Mouse (Mus musculus) intestine, embryonic 16.5 days (tissue): ENCODE data around the gene Duxbl2. TPM values are rescaled to one million over a fixed set of nuclear protein-coding genes. Genes with fewer than 3 reads are reported as not detected.
"Not testable (repeated sequence)": the region's sequence is repeated elsewhere in the genome, so short reads cannot be mapped to it uniquely, and the experiment has no call there.

Source experiments
- ATAC-seq: fragments of 200-750 bp; cut with Nextera tagmentation; 2 replicates; pipeline ENCODE4 v1.8.0; 2017; ENCODE audit warnings: moderate TSS enrichment, moderate library complexity
- H3K27ac ChIP-seq: fragments of 300-500 bp; sonication (generic); 2 replicates; pipeline ENCODE4 v1.5.1; 2014; ENCODE audit warnings: mild to moderate bottlenecking, low read length
- H3K27me3 ChIP-seq: fragments of 300-500 bp; sonication (generic); replicated peaks from 2 replicates; pipeline ENCODE4 v1.6.1; 2014; ENCODE audit warnings: low read length, control low read depth, mixed read lengths; ENCODE audit not compliant: control insufficient read depth, insufficient read depth
- H3K36me3 ChIP-seq: fragments of 300-500 bp; sonication (generic); 2 replicates; pipeline ENCODE4 v1.6.1; 2014; ENCODE audit warnings: low read length, control low read depth; ENCODE audit not compliant: control insufficient read depth, insufficient read depth
- H3K4me1 ChIP-seq: fragments of 300-500 bp; sonication (generic); 2 replicates; pipeline ENCODE4 v1.6.1; 2014; ENCODE audit warnings: low read length, control low read depth, mixed read lengths; ENCODE audit not compliant: control insufficient read depth, insufficient read depth
- H3K4me2 ChIP-seq: fragments of 300-500 bp; sonication (generic); 2 replicates; pipeline ENCODE4 v1.6.1; 2014; ENCODE audit warnings: low read depth, low read length, control low read depth
- H3K4me3 ChIP-seq: fragments of 300-500 bp; sonication (generic); 2 replicates; pipeline ENCODE4 v1.5.1; 2014; ENCODE audit warnings: mild to moderate bottlenecking, low read length
- H3K9ac ChIP-seq: fragments of 300-500 bp; sonication (generic); 2 replicates; pipeline ENCODE4 v1.6.1; 2014; ENCODE audit warnings: low read depth, low read length
- H3K9me3 ChIP-seq: fragments of 300-500 bp; sonication (generic); 2 replicates; pipeline ENCODE4 v1.6.1; 2016; ENCODE audit warnings: low read length, control low read depth; ENCODE audit not compliant: control insufficient read depth
- WGBS: fragments of 180-500 bp; shearing (Covaris S2); extraction: QIAGEN DNeasy Blood & Tissue Kit; methylation state at CpG from one replicate; pipeline ENCODE4 v1.1.7; 2014; 5-methylcytosine and 5-hydroxymethylcytosine counted together
- polyA plus RNA-seq: library from polyadenylated mRNA; unstranded; fragments of >200 nt; fragmentation: Nextera tagmentation; extraction: Ambion mirVana; gene quantifications from 2 replicates; pipeline ENCODE4 v1.2.1, GENCODE M21; 2015

Duxbl2 gene
- 0.70 TPM in 1 of 2 replicates, not detected in the other for polyA plus RNA-seq

DNA sequence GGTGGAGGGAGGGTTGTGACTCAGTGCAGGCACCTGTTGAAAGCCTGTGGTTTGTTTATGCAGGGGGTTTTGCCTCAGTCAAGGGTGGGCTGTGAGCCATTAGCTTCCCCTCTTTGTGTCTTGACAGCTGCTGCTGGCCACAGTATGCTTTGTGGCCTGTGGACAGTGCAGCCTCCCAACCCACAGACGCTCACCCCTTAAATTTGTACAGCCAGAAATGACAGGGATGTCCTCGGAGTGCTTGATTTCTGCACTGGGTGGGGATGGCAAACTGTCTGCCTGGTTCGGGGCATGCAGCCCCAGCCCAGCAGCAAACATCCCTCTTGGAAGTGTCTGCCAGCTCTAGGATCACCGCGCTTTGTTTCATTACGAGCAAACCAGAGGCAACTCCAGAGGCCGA, at the start of gene Duxbl2:
Gene Duxbl2, plus strand, starts transcription at position 200 of the 400 bp plus-strand sequence.
- not testable (repeated sequence) for H3K36me3 ChIP-seq, ATAC-seq, H3K4me3 ChIP-seq, H3K9ac ChIP-seq, H3K4me1 ChIP-seq, H3K27ac ChIP-seq, H3K4me2 ChIP-seq, H3K27me3 ChIP-seq, H3K9me3 ChIP-seq
- no CpG with 5 or more reads among the region's 7 CpGs for WGBS

DNA sequence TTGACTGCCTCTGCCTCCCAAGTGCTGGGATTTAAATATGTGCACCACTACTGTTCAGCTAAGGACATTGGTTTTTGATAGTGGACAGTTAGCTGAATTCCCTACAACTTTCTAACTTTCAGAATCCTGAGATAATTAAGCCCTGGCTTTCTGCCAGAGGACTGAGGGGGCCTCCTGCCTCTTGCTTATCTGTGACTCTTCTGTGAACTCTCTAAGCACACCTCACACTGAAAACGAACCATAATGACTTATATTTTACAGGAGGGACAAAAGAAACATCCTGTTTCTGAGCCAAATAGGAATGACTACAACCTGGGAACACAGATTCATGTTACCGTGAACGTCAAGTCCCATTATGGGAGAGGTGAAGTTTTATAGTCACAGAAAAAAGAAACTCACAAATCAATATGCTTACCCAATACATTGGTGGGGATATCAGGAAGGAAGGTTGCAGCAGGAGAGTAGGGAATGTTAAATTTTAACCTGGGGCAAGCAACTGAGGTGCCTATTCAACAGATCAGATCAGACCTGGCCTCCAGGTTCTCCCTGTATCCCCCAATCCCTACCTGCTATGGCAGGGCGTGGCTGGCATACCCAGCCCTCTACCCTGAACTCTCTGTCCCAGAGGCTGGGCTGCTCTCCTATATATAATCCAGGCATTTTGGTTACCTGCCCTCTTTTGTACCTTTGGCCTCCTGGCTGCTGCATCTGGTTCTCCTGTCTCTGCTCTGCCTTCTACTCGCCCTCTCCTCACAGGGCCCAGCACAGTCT, 41.3 kb upstream of the Duxbl2 start:
- not testable (repeated sequence) for H3K4me1 ChIP-seq, H3K36me3 ChIP-seq, H3K27ac ChIP-seq, H3K4me2 ChIP-seq, H3K9ac ChIP-seq, H3K27me3 ChIP-seq, H3K9me3 ChIP-seq, H3K4me3 ChIP-seq
- ATAC-seq: peak; percentile 98
- no CpG with 5 or more reads among the region's 5 CpGs for WGBS

DNA sequence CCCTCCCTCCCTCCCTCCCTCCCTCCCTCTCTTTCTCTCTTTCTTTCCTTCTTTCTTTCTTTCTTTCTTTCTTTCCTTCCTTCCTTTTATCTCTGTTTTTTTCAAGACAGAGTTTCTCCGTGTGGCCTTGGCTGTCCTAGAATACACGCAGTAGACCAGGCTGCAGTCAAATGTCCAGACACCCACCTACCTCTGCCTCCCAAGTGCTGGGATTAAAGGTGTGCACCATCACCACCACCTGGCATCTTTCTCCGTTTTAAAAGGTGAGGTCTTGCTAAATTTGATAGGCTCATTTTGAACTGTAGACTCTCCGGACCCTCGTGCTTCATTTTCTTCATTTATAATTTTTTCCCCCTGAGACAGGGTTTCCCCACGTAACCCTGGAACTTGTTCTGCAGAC, 36.9 kb upstream of the Duxbl2 start, which contains the start of gene Cphx2:
Gene Cphx2, plus strand, starts transcription at position 301 of the 400 bp plus-strand sequence.
- WGBS: no CpG with 5 or more reads among the region's 6 CpGs
- H3K4me1 ChIP-seq, H3K27ac ChIP-seq, H3K9me3 ChIP-seq, H3K9ac ChIP-seq, H3K36me3 ChIP-seq, H3K4me3 ChIP-seq, ATAC-seq, H3K4me2 ChIP-seq, H3K27me3 ChIP-seq: not testable (repeated sequence)

DNA sequence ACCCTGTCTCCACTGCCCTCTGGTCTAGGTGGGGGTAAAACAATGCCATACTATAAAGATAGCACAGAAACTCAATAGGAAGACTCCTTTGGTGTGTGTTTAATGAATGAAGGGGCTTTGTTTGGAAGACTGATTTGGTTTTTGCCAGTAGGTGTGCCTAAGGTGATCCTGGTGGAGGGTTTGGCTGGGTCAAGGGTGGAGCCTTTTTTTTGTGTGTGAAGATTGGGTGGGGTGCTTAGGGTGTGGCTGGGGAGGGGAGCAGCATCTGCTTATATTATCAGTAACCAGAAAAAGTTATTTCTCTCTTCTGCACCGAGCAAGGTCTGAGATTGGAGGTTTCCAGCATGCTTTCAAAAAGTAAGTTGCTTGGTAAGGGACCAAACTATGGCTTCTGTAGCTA, 36.2 kb upstream of the Duxbl2 start, which contains the start of gene Cphx3:
Gene Cphx3, plus strand, starts transcription at position 301 of the 400 bp plus-strand sequence.
- H3K36me3 ChIP-seq, H3K4me3 ChIP-seq, H3K9ac ChIP-seq, H3K4me1 ChIP-seq, H3K27ac ChIP-seq, ATAC-seq, H3K27me3 ChIP-seq, H3K4me2 ChIP-seq, H3K9me3 ChIP-seq: not testable (repeated sequence)
- no CpG with 5 or more reads among the region's 1 CpGs for WGBS

DNA sequence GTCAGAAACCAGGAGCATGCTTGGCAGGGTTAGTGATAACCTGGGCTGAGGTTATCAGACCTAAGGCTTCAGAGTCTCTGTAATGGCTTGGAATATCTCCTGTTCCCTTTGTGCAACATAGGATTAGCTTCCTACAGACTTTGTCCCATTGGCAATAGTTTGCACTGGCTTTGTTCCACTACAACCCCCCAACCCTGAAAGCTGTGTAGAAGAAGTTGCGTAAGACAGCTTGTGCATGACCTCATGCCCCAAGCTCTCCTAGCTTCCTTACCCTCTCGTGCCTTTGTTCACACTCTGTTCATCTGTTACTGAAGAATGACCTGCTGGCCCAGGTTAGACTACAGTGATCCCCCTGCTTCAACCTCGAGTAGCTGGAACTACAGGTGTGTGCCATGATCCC, 20.5 kb upstream of the Duxbl2 start:
- H3K9me3 ChIP-seq, H3K4me2 ChIP-seq, H3K36me3 ChIP-seq, H3K27ac ChIP-seq, H3K9ac ChIP-seq, H3K27me3 ChIP-seq, H3K4me1 ChIP-seq, H3K4me3 ChIP-seq: not testable (repeated sequence)
- peak; percentile 46; the same call in 1 of the 2 replicates for ATAC-seq
- WGBS: no CpG with 5 or more reads among the region's 3 CpGs

DNA sequence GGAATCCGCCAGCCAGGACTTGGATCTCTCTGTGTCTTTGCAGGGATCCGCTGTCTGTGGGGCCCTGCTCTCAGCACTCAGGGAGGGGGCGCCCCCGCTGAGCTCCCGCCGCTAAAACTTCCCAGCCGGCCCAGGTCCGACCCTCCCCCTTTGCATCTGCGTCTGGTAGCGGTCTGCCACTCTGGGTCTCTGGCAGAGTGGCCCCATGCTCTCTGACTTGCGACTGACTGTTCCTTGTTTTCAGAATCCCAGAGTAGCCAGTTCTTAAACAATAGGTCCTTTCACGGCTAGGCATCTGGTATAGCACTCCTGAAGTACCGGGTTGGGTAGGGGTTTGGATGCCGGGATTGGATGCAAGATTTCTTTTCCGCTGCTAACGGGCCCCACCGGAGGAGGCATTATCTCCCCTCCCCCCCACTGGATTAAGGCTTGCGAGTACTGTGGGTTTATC, 426 bp downstream of the Duxbl2 start:
- not testable (repeated sequence) for H3K4me2 ChIP-seq, H3K9me3 ChIP-seq, H3K27me3 ChIP-seq, H3K27ac ChIP-seq, H3K4me3 ChIP-seq, H3K4me1 ChIP-seq, H3K9ac ChIP-seq, H3K36me3 ChIP-seq
- WGBS: no CpG with 5 or more reads among the region's 18 CpGs
- ATAC-seq: peak; percentile 70

DNA sequence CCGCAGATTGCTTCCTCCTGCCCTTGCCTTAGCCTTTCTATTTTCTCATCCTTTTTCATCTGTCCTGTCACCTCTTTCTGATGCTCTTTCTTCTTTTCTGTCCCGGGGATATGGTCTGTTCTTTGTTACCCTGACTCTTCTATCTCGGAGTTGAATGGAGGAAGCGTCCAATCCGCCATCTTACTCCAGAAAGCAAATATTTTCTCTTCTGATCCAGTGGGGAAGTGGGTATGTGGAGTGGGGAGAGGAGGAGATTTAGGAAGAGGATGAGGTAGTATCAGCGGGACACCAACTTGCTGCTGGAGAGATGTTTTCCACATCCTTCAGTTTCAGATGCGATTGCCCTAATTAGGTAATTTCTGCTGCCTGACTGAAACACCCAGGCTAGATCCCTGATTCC, 946 bp downstream of the Duxbl2 start:
- not testable (repeated sequence) for H3K27me3 ChIP-seq, H3K9me3 ChIP-seq, H3K4me1 ChIP-seq, ATAC-seq, H3K4me3 ChIP-seq, H3K4me2 ChIP-seq, H3K27ac ChIP-seq, H3K36me3 ChIP-seq, H3K9ac ChIP-seq
- no CpG with 5 or more reads among the region's 7 CpGs for WGBS

DNA sequence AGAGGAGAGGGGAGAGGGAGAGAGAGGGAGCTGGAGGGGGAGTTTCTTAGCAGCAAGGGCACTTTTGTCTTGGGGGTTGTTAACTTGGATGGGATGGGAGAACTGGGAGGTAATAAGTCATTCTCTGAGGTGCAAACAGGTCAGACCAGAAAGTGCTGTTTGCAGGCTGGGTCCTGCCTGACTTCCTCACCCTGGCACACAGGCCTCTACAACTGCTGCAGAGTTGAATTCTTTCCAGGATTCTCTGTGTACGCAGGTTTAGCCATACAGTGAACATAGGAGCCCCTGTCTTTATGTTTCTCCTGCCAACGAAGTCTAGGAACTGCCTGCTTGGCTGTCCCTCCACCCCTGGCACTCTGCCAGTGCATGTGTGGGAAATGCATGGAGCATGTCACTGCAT, 28.9 kb downstream of the Duxbl2 start:
- H3K27me3 ChIP-seq, ATAC-seq, H3K36me3 ChIP-seq, H3K4me1 ChIP-seq, H3K4me2 ChIP-seq, H3K9ac ChIP-seq, H3K27ac ChIP-seq, H3K9me3 ChIP-seq, H3K4me3 ChIP-seq: not testable (repeated sequence)
- no CpG with 5 or more reads among the region's 2 CpGs for WGBS

DNA sequence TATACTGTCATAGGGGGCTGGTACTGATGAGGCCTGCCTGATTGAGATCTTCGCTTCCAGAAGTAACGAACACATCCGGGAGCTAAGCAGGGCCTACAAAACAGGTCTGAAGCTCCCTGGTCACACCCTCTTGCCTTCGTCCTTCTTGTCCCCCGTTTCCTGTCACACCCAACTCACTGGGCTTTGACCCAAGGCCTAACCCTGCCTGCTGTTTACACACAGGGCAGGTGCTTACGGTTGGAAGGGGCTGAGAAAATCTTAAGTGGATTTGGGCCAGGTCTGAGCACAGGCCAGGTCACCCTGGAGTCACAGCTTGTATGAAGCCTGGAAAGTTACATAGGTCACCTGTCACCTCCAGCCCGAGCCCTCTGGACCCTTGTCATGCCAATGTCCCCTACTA, 37.9 kb downstream of the Duxbl2 start:
- H3K9me3 ChIP-seq: not testable (repeated sequence)
- WGBS: no CpG with 5 or more reads among the region's 7 CpGs

DNA sequence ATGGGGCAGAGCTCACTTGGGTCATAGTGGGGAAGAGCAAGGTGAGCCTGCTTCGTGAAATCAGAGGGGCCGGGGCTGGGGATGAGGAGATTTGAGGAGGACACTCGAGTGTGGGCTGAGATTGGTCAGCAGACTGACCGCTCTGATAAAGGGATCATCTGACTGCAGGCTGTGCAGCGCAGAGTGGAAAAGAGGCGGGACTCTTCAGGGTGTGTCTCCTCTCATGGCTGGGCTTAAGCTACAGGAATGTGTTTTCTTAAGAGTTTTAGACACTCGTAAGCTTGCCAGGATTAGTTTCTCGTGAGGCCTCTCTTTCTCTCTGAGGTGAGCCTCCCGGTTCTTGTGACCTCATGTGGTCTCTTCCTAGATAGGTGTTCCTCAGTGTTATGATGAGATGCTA, 43.0 kb downstream of the Duxbl2 start:
- H3K4me2 ChIP-seq, H3K4me1 ChIP-seq, H3K27me3 ChIP-seq, H3K9ac ChIP-seq, H3K27ac ChIP-seq, H3K9me3 ChIP-seq, H3K36me3 ChIP-seq, H3K4me3 ChIP-seq: not testable (repeated sequence)
- ATAC-seq: peak; percentile 59; the same call in 1 of the 2 replicates
- WGBS: no CpG with 5 or more reads among the region's 9 CpGs

More for the DNA sequence above, 37.9 kb downstream of the Duxbl2 start:
- not testable (repeated sequence) for H3K9ac ChIP-seq, H3K27ac ChIP-seq, H3K4me1 ChIP-seq, H3K4me3 ChIP-seq, H3K4me2 ChIP-seq, H3K27me3 ChIP-seq, ATAC-seq, H3K36me3 ChIP-seq
